Mouse (Mus musculus) lung, postnatal 0 days (tissue): Measurements from ENCODE around the gene Fgf15. TPM values are rescaled to one million over a fixed set of nuclear protein-coding genes. Genes with fewer than 3 reads are reported as not detected.

Source experiments
- ATAC-seq: fragments of 200-750 bp; cut with Nextera tagmentation; 2 replicates; pipeline ENCODE4 v1.8.0; 2017; ENCODE audit warnings: moderate library complexity
- DNase-seq: peaks from one replicate; pipeline ENCODE4 v3.0.0-alpha.2; 2016; ENCODE audit warnings: low spot score
- H3K27ac ChIP-seq: fragments of 300-500 bp; sonication (generic); 2 replicates; pipeline ENCODE4 v1.5.1; 2014; ENCODE audit warnings: antibody characterized with exemption, mild to moderate bottlenecking, low read length, mixed read lengths
- H3K27me3 ChIP-seq: fragments of 300-500 bp; sonication (generic); replicated peaks from 2 replicates; pipeline ENCODE4 v1.6.1; 2014; ENCODE audit warnings: low read length, mixed read lengths; ENCODE audit not compliant: insufficient read depth
- H3K36me3 ChIP-seq: fragments of 300-500 bp; sonication (generic); 2 replicates; pipeline ENCODE4 v1.6.1; 2014; ENCODE audit warnings: low read length, mixed read lengths; ENCODE audit not compliant: insufficient read depth
- H3K4me1 ChIP-seq: fragments of 300-500 bp; sonication (generic); 2 replicates; pipeline ENCODE4 v1.6.1; 2014; ENCODE audit warnings: antibody characterized with exemption, low read depth, low read length, mixed read lengths; ENCODE audit not compliant: insufficient read depth
- H3K4me2 ChIP-seq: fragments of 300-500 bp; sonication (generic); replicated peaks from 2 replicates; pipeline ENCODE4 v1.6.1; 2014; ENCODE audit warnings: low read depth, mild to moderate bottlenecking, low read length, moderate library complexity, mixed read lengths
- H3K4me3 ChIP-seq: fragments of 300-500 bp; sonication (generic); 2 replicates; pipeline ENCODE4 v1.5.1; 2014; ENCODE audit warnings: low read depth, low read length
- H3K9ac ChIP-seq: fragments of 300-500 bp; sonication (generic); replicated peaks from 2 replicates; pipeline ENCODE4 v1.6.1; 2014; ENCODE audit warnings: low read depth, mild to moderate bottlenecking
- H3K9me3 ChIP-seq: fragments of 300-500 bp; sonication (generic); 2 replicates; pipeline ENCODE4 v1.6.1; 2016; ENCODE audit warnings: low read length, mixed read lengths
- CTCF ChIP-seq: IDR thresholded peaks from 2 replicates; pipeline ENCODE4 v1.5.1; 2016; ENCODE audit warnings: antibody characterized with exemption, mild to moderate bottlenecking
- EP300 ChIP-seq: IDR thresholded peaks from 2 replicates; pipeline ENCODE4 v1.6.1; 2016; ENCODE audit warnings: antibody characterized with exemption, mild to moderate bottlenecking, control low read depth
- WGBS: fragments of 180-500 bp; shearing (Covaris S2); extraction: QIAGEN DNeasy Blood & Tissue Kit; methylation state at CpG from one replicate; pipeline ENCODE4 v1.1.7; 2014; 5-methylcytosine and 5-hydroxymethylcytosine counted together
- polyA plus RNA-seq: library from polyadenylated mRNA; unstranded; fragments of >200 nt; fragmentation: Nextera tagmentation; extraction: Ambion mirVana; gene quantifications from 2 replicates; pipeline ENCODE4 v1.2.1, GENCODE M21; 2015

The Fgf15 gene
- polyA plus RNA-seq, 1 experiment from 2014 or later: not detected

GRCm38 (mm10) chr7:144864160-144864670 is 32.1 kb upstream of the Fgf15 start:
- ATAC-seq: no peak
- no peak overlapping the region for H3K4me2 ChIP-seq
- no peak overlapping the region for H3K4me3 ChIP-seq
- no peaks in the 10 kb centered on the region for H3K36me3 ChIP-seq
- no peak for DNase-seq
- H3K27ac ChIP-seq: no peak overlapping the region
- H3K9ac ChIP-seq: no peak overlapping the region
- peaks cover 48% of the 10 kb centered on the region for H3K27me3 ChIP-seq
- 55% methylated on average over 3 of the region's 3 CpGs for WGBS
- TF ChIP-seq CTCF (no peak), EP300 (no peak)
- no peaks in the 10 kb centered on the region for H3K4me1 ChIP-seq
- H3K9me3 ChIP-seq: no peaks in the 10 kb centered on the region

GRCm38 (mm10) chr7:144867161-144867560 is 29.2 kb upstream of the Fgf15 start:
- Histone ChIP-seq H3K9ac (no peak overlapping the region), H3K9me3 (no peaks in the 10 kb centered on the region), H3K27ac (no peak overlapping the region), H3K4me2 (no peak overlapping the region), H3K4me3 (no peak overlapping the region), H3K4me1 (no peaks in the 10 kb centered on the region), H3K27me3 (peaks cover 19% of the 10 kb centered on the region; the same call in 1 of the 2 replicates), H3K36me3 (no peaks in the 10 kb centered on the region)
- 43% methylated on average over 4 of the region's 4 CpGs for WGBS
- no peak for DNase-seq
- ATAC-seq: no peak
- TF ChIP-seq EP300 (no peak), CTCF (no peak)

- Histone ChIP-seq H3K36me3 (no peaks in the 10 kb centered on the region), H3K4me3 (no peak overlapping the region), H3K9ac (no peak overlapping the region), H3K4me1 (no peaks in the 10 kb centered on the region), H3K9me3 (no peaks in the 10 kb centered on the region), H3K27ac (no peak overlapping the region), H3K27me3 (peaks cover 15% of the 10 kb centered on the region; the same call in 1 of the 2 replicates), H3K4me2 (no peak overlapping the region)
- ATAC-seq (no peak), DNase-seq (no peak)
- 57% methylated on average over 8 of the region's 8 CpGs for WGBS
- no peak for TF ChIP-seq CTCF
- TF ChIP-seq EP300: no peak
Measured at GRCm38 (mm10) chr7:144867602-144868001, 28.7 kb upstream of the Fgf15 start.

- no peak overlapping the region for H3K27ac ChIP-seq
- peak; percentile 30; the same call in 1 of the 2 replicates for ATAC-seq
- WGBS: 34% methylated on average over 4 of the region's 4 CpGs
Measured at GRCm38 (mm10) chr7:144872420-144872819, 23.9 kb upstream of the Fgf15 start.

GRCm38 (mm10) chr7:144873160-144873559 is 23.2 kb upstream of the Fgf15 start:
- 0 out of 2 replicates have a peak, but pooled peaks cover 3% of the 10 kb centered on the region for H3K4me1 ChIP-seq
- H3K9me3 ChIP-seq: no peaks in the 10 kb centered on the region
- no peak for TF ChIP-seq EP300
- no peak for TF ChIP-seq CTCF
- H3K27me3 ChIP-seq: no peaks in the 10 kb centered on the region
- no peak overlapping the region for H3K4me3 ChIP-seq
- 80% methylated on average over 4 of the region's 4 CpGs for WGBS
- H3K9ac ChIP-seq: no peak overlapping the region
- no peaks in the 10 kb centered on the region for H3K36me3 ChIP-seq
- no peak for ATAC-seq
- H3K27ac ChIP-seq: no peak overlapping the region
- DNase-seq: no peak
- H3K4me2 ChIP-seq: no peak overlapping the region

More at GRCm38 (mm10) chr7:144872420-144872819, 23.9 kb upstream of the Fgf15 start:
- DNase-seq: no peak
- TF ChIP-seq CTCF: no peak
- TF ChIP-seq EP300: no peak
- no peaks in the 10 kb centered on the region for H3K36me3 ChIP-seq
- H3K9me3 ChIP-seq: no peaks in the 10 kb centered on the region
- H3K9ac ChIP-seq: no peak overlapping the region
- H3K4me3 ChIP-seq: no peak overlapping the region
- H3K4me2 ChIP-seq: no peak overlapping the region
- H3K4me1 ChIP-seq: 0 out of 2 replicates have a peak, but pooled peaks cover 3% of the 10 kb centered on the region
- H3K27me3 ChIP-seq: no peaks in the 10 kb centered on the region

- Histone ChIP-seq H3K4me1 (0 out of 2 replicates have a peak, but pooled peaks cover 3% of the 10 kb centered on the region), H3K9ac (no peak overlapping the region), H3K4me2 (no peak overlapping the region), H3K27me3 (no peaks in the 10 kb centered on the region), H3K4me3 (no peak overlapping the region), H3K36me3 (no peaks in the 10 kb centered on the region), H3K27ac (no peak overlapping the region), H3K9me3 (no peaks in the 10 kb centered on the region)
- WGBS: 66% methylated on average over 4 of the region's 4 CpGs
- TF ChIP-seq CTCF (no peak), EP300 (no peak)
- DNase-seq (no peak), ATAC-seq (no peak)
Measured at GRCm38 (mm10) chr7:144874226-144874625, 22.1 kb upstream of the Fgf15 start.

GRCm38 (mm10) chr7:144878401-144878800 is 17.9 kb upstream of the Fgf15 start:
- H3K4me1 ChIP-seq: 0 out of 2 replicates have a peak, but pooled peaks cover 3% of the 10 kb centered on the region
- H3K9ac ChIP-seq: no peak overlapping the region

More at GRCm38 (mm10) chr7:144878401-144878800, 17.9 kb upstream of the Fgf15 start:
- Histone ChIP-seq H3K27me3 (no peaks in the 10 kb centered on the region), H3K4me3 (no peak overlapping the region), H3K9me3 (no peaks in the 10 kb centered on the region), H3K27ac (no peak overlapping the region), H3K36me3 (no peaks in the 10 kb centered on the region), H3K4me2 (no peak overlapping the region)
- TF ChIP-seq EP300 (no peak), CTCF (no peak)
- ATAC-seq (no peak), DNase-seq (no peak)
- WGBS: 93% methylated on average over 1 of the region's 1 CpGs
